Mouse (Mus musculus) c-Kit-negative CD71-positive TER-119-positive erythroid progenitor cells, embryonic 14.5 days (primary cell): ENCODE results near the gene BC100530.
"Not testable (repeated sequence)": the region's sequence is repeated elsewhere in the genome, so short reads cannot be mapped to it uniquely, and the experiment has no call there.

ENCODE experiments used
- DNase-seq: peaks from one replicate; pipeline ENCODE4 v3.0.0-alpha.2; 2013; ENCODE audit warnings: low read depth, low spot score

Gene BC100530

DNA sequence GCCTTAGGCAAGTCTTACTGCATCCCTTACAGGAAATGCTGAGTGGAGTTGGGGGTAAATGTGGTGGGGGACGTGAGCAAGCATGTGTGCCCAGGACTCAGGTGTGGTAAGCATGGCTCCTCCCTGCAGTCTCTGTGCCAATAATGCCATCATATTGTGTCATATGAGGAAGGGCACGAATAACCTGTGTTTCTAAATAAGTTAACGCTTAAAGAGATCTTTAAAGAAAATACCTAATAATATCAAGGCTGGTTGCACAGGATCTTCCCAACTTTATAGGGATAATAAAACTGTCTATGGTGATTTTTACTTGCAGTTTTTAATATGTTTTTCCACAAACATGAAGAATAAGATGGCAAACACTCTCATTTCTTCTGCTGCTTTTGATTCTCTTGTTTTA is at the start of gene BC100530:
Gene BC100530, minus strand, starts transcription at position 101 of the 400 bp plus-strand sequence.
- not testable (repeated sequence) for DNase-seq

DNA sequence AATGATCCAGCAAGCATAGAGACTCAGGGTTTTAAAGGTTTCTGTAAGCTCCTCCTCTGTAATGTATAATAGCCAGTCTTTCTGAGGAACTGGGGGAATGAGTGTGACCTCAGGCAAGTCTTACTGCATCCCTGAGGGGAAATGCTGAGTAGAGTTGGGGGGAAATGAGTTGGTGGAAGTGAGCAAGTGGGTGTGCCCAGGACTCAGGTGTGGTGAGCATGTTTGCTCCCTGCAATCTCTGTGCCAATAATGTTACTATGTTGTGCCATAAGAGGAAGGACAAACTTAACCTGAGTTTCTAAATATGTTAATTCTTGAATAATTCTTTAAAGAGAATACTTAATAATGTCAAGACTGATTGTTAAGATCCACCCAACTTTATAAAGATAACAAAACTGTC is 40.8 kb upstream of the BC100530 start, which contains the start of gene Stfa2:
Gene Stfa2, minus strand, starts transcription at position 101 of the 400 bp plus-strand sequence.
- DNase-seq: no peak

DNA sequence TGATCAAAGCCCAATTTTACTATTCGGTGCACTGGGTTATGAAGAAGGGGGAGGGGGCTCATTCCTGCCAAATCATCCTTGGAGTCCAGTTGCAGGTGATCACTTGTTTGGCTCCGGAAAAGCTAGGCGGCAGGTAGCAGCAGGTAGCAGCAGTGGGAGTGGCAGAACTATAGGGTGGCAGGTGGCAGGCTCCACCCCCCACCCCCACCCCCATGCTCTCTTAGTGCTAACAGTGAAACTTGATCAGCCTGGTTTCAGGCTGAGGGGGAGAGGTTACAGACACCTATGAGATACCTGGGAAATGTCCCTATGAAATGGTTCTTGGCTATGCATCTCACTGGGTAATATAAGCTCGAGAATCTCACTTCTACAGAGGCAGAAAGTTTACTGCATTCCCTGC is 21.5 kb upstream of the BC100530 start:
- DNase-seq: no peak

DNA sequence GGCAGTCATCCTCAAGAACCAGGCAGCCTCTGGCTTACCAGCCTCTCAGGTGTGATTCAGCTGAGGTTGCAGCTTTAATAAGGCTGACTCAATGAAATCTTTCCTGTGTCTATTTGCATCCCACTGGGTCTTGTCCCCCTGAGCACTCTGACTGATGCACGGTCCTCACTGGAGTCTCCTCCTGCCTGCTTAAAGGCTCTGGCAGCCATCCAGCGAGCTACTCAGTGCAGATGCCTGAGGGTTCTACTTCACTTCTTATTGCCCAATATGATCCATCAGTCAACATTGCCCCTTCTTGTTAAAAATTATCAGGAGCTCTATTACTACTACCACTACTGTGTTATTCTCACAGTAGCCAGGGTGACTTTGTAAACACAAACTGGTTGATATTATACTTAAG is 30.4 kb downstream of the BC100530 start:
- no peak for DNase-seq

DNA sequence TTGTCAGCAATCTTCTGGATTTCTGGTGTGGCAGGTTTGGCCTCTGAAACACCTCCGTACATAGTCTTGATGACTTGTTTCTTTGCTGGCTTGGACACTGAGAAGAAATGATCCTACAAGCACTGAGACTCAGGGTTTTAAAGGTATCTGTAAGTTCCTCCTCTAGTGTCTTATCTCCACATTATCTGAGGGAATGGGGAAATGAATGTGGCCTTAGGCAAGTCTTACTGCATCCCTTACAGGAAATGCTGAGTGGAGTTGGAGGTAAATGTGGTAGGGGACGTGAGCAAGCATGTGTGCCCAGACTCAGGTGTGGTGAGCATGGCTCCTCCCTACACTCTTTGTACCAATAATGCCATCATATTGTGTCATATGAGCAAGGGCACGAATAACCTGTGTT is 33.3 kb downstream of the BC100530 start, which contains the start of gene BC117090:
Gene BC117090, minus strand, starts transcription at position 101 of the 400 bp plus-strand sequence.
- DNase-seq: no peak

DNA sequence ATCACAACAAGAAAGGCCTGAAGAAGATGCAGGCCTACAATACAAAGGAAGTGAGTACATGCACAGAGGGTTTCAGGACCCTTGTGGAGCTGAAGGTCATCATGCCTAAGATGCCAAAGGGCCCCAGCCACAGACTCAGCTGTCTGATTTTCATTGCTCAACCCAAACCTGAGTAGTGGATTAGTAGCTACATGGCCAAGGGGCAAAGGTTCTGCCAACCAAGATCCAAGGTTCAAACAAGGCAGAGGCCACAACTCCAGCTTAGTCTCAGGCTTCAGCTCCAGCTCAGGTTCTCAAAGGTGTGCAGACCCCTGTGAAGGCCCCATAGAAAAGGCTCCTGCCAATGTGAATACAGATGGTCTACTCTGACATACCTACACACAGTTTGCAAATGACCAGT is 48.3 kb downstream of the BC100530 start:
- DNase-seq: no peak

DNA sequence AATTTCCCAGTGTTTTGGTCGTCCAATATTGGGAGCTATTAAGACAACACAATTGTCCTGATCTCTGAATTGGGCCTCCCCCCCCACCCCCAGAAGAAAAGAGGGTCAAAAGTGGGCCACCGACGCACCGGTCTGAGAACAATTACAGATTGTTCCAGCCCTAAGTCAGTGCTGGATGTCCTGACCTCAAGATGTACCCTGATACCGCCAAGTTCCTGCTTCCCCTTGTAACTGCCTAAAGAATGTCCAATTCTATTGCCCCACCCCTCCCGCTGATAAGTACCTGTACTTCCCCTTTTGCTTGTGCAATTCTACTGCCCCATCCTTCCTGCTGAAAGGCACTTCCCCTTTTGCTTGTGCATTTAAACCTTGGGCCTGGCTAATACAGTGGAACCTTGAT is 51.4 kb downstream of the BC100530 start:
- DNase-seq: not testable (repeated sequence)
